Mouse (Mus musculus) ES-Bruce4 (cell line): ENCODE data around the gene Fam167b. TPM values are rescaled to one million over a fixed set of nuclear protein-coding genes. Genes with fewer than 3 reads are reported as not detected.

Source experiments
- H3K27ac ChIP-seq: 2 replicates; pipeline ENCODE4 v1.5.1; 2012; ENCODE audit warnings: low read length, inconsistent platforms; ENCODE audit not compliant: insufficient read depth
- H3K27me3 ChIP-seq: 2 replicates; pipeline ENCODE4 v1.6.1; 2012; ENCODE audit warnings: mild to moderate bottlenecking, low read length, inconsistent platforms; ENCODE audit not compliant: control insufficient read depth, poor library complexity, insufficient read depth, severe bottlenecking
- H3K36me3 ChIP-seq: 2 replicates; pipeline ENCODE4 v1.6.1; 2012; ENCODE audit warnings: inconsistent platforms, mild to moderate bottlenecking, low read length, moderate library complexity; ENCODE audit not compliant: control insufficient read depth, poor library complexity, insufficient read depth, severe bottlenecking
- H3K4me1 ChIP-seq: one replicate; pipeline ENCODE4 v1.8.1; 2011; ENCODE audit warnings: low read length; ENCODE audit not compliant: control insufficient read depth, insufficient read depth
- H3K4me3 ChIP-seq: 2 replicates; pipeline ENCODE4 v1.5.1; 2011; ENCODE audit warnings: low read depth, mild to moderate bottlenecking, low read length
- H3K9ac ChIP-seq: 2 replicates; pipeline ENCODE4 v1.6.1; 2012; ENCODE audit warnings: low read depth, mild to moderate bottlenecking, inconsistent platforms; ENCODE audit not compliant: poor library complexity, severe bottlenecking
- H3K9me3 ChIP-seq: replicated peaks from 2 replicates; pipeline ENCODE4 v1.6.1; 2012; ENCODE audit warnings: mild to moderate bottlenecking, low read length, inconsistent platforms; ENCODE audit not compliant: control insufficient read depth, poor library complexity, insufficient read depth, severe bottlenecking
- CTCF ChIP-seq: IDR thresholded peaks from one replicate; pipeline ENCODE4 v1.8.1; 2011; ENCODE audit warnings: low read depth, low read length
- EP300 ChIP-seq: IDR thresholded peaks from 2 replicates; pipeline ENCODE4 v1.6.1; 2011; ENCODE audit warnings: low read depth, low read length; ENCODE audit not compliant: insufficient read depth
- POLR2A ChIP-seq: IDR thresholded peaks from one replicate; pipeline ENCODE4 v1.8.1; 2011; ENCODE audit warnings: low read length; ENCODE audit not compliant: insufficient read depth
- polyA plus RNA-seq: library from polyadenylated mRNA; stranded (reverse); fragments of >200 nt; gene quantifications from 2 replicates; pipeline ENCODE4 v1.2.4, GENCODE M21; 2011; ENCODE audit warnings: low read depth; ENCODE audit not compliant: missing spikeins, insufficient read depth, insufficient read length

Gene Fam167b
- polyA plus RNA-seq, 1 experiment: not detected

GRCm38 (mm10) chr4:129571551-129572084 lies 6.7 kb downstream of the Fam167b start:
- TF ChIP-seq CTCF: no peak
- TF ChIP-seq POLR2A: no peak
- TF ChIP-seq EP300: no peak
- Histone ChIP-seq H3K4me3 (no peak overlapping the region), H3K9ac (no peak overlapping the region), H3K27me3 (no peaks in the 10 kb centered on the region), H3K27ac (no peak overlapping the region), H3K4me1 (peaks cover 2% of the 10 kb centered on the region), H3K36me3 (no peaks in the 10 kb centered on the region), H3K9me3 (no peaks in the 10 kb centered on the region)

GRCm38 (mm10) chr4:129570028-129570427 lies 8.3 kb downstream of the Fam167b start:
- Histone ChIP-seq H3K9ac (no peak overlapping the region), H3K9me3 (no peaks in the 10 kb centered on the region), H3K36me3 (no peaks in the 10 kb centered on the region), H3K27ac (no peak overlapping the region), H3K4me3 (no peak overlapping the region), H3K27me3 (no peaks in the 10 kb centered on the region), H3K4me1 (peaks cover 2% of the 10 kb centered on the region)
- no peak for TF ChIP-seq POLR2A
- no peak for TF ChIP-seq EP300

GRCm38 (mm10) chr4:129568366-129568765 lies 10.0 kb downstream of the Fam167b start:
- H3K9me3 ChIP-seq: no peaks in the 10 kb centered on the region
- no peaks in the 10 kb centered on the region for H3K36me3 ChIP-seq
- no peak overlapping the region for H3K27ac ChIP-seq
- no peak overlapping the region for H3K4me3 ChIP-seq
- no peak overlapping the region for H3K9ac ChIP-seq
- H3K4me1 ChIP-seq: peaks cover 2% of the 10 kb centered on the region
- TF ChIP-seq POLR2A (no peak), EP300 (no peak), CTCF (no peak)
- no peaks in the 10 kb centered on the region for H3K27me3 ChIP-seq

GRCm38 (mm10) chr4:129565139-129565538 lies 13.2 kb downstream of the Fam167b start:
- no peak overlapping the region for H3K9ac ChIP-seq
- no peaks in the 10 kb centered on the region for H3K27me3 ChIP-seq
- H3K4me3 ChIP-seq: no peak overlapping the region
- TF ChIP-seq POLR2A: no peak
- no peak for TF ChIP-seq CTCF
- no peak for TF ChIP-seq EP300
- H3K36me3 ChIP-seq: no peaks in the 10 kb centered on the region
- H3K27ac ChIP-seq: no peak overlapping the region
- H3K9me3 ChIP-seq: no peaks in the 10 kb centered on the region
- no peaks in the 10 kb centered on the region for H3K4me1 ChIP-seq

GRCm38 (mm10) chr4:129563718-129564117 lies 14.6 kb downstream of the Fam167b start:
- Histone ChIP-seq H3K27ac (no peak overlapping the region), H3K4me3 (no peak overlapping the region), H3K27me3 (no peaks in the 10 kb centered on the region), H3K9me3 (no peaks in the 10 kb centered on the region), H3K9ac (no peak overlapping the region), H3K36me3 (no peaks in the 10 kb centered on the region), H3K4me1 (no peaks in the 10 kb centered on the region)
- TF ChIP-seq CTCF: no peak
- TF ChIP-seq EP300: no peak
- no peak for TF ChIP-seq POLR2A

GRCm38 (mm10) chr4:129561184-129561583 lies 17.2 kb downstream of the Fam167b start:
- no peaks in the 10 kb centered on the region for H3K9me3 ChIP-seq
- no peak overlapping the region for H3K9ac ChIP-seq
- no peak overlapping the region for H3K4me3 ChIP-seq
- H3K27me3 ChIP-seq: no peaks in the 10 kb centered on the region
- no peak overlapping the region for H3K27ac ChIP-seq
- H3K36me3 ChIP-seq: no peaks in the 10 kb centered on the region
- H3K4me1 ChIP-seq: no peaks in the 10 kb centered on the region
- TF ChIP-seq EP300: no peak
- no peak for TF ChIP-seq CTCF
- no peak for TF ChIP-seq POLR2A
